Mouse (Mus musculus) CH12.LX (cell line): ENCODE measurements around the gene 4933428G20Rik. TPM values are rescaled to one million over a fixed set of nuclear protein-coding genes. Genes with fewer than 3 reads are reported as not detected.

Experiments
- DNase-seq: peaks from one replicate; pipeline ENCODE4 v3.0.0-alpha.2; 2013; ENCODE audit errors: extremely low read depth
- H3K27ac ChIP-seq: 2 replicates; pipeline ENCODE4 v1.5.1; 2012; ENCODE audit warnings: low read depth, mild to moderate bottlenecking, control low read depth, moderate library complexity; ENCODE audit not compliant: insufficient read depth
- H3K27me3 ChIP-seq: replicated peaks from 2 replicates; pipeline ENCODE3; 2012; ENCODE audit warnings: inconsistent platforms
- H3K36me3 ChIP-seq, 2 experiments: replicated peaks in 1 of 2; 2 replicates each; pipeline versions ENCODE3 to v1.6.1; 2012; ENCODE audit warnings: inconsistent platforms in 1 of 2, low read length in 1 of 2, mild to moderate bottlenecking in 1 of 2, mixed read lengths in 1 of 2, moderate library complexity in 1 of 2; ENCODE audit not compliant: control insufficient read depth in 1 of 2, insufficient read depth in 1 of 2
- H3K4me1 ChIP-seq, 2 experiments: 2 replicates each; pipeline ENCODE4 v1.6.1; 2012; ENCODE audit warnings: inconsistent platforms in 1 of 2, moderate library complexity in 1 of 2; ENCODE audit not compliant: insufficient read depth in 2 of 2, control insufficient read depth in 1 of 2
- H3K4me2 ChIP-seq: 2 replicates; pipeline ENCODE4 v1.6.1; 2012; ENCODE audit warnings: low read depth, mild to moderate bottlenecking, control low read depth; ENCODE audit not compliant: poor library complexity, insufficient read depth, severe bottlenecking
- H3K4me3 ChIP-seq, 3 experiments: fragments of 150-350 bp in 1 of 3; sonication (generic) in 1 of 3; replicated peaks in 1 of 3; 2 replicates each; pipeline versions ENCODE3 to v1.5.1; 2011 to 2012; ENCODE audit warnings: low read depth in 2 of 3, low read length in 2 of 3, mild to moderate bottlenecking in 2 of 3, moderate library complexity in 2 of 3, control low read depth in 1 of 3, improper control_type of control experiment in 1 of 3, inconsistent platforms in 1 of 3, mixed read lengths in 1 of 3; ENCODE audit not compliant: poor library complexity in 1 of 3
- H3K79me2 ChIP-seq: replicated peaks from 2 replicates; pipeline ENCODE4 v1.6.1; 2012; ENCODE audit warnings: mild to moderate bottlenecking, moderate library complexity; ENCODE audit not compliant: control insufficient read depth, poor library complexity, insufficient read depth, severe bottlenecking; ENCODE audit errors: extremely low read depth
- H3K9ac ChIP-seq: 2 replicates; pipeline ENCODE4 v1.6.1; 2012; ENCODE audit warnings: low read depth, mild to moderate bottlenecking, control low read depth, moderate library complexity; ENCODE audit not compliant: insufficient read depth
- H3K9me3 ChIP-seq: replicated peaks from 2 replicates; pipeline ENCODE3; 2012; ENCODE audit warnings: low read length, inconsistent platforms, mixed read lengths
- CTCF ChIP-seq, 2 experiments: IDR thresholded peaks in 1 of 2; conservative IDR thresholded peaks in 1 of 2; 2 replicates each; pipeline ENCODE4 v1.5.1; 2011 to 2012; ENCODE audit warnings: low read depth in 2 of 2, low read length in 2 of 2, improper control_type of control experiment in 1 of 2, inconsistent platforms in 1 of 2, mild to moderate bottlenecking in 1 of 2, moderate library complexity in 1 of 2
- ELF1 ChIP-seq: IDR thresholded peaks from 2 replicates; pipeline ENCODE4 v1.6.1; 2014; ENCODE audit warnings: low read depth, mild to moderate bottlenecking, inconsistent platforms, low read length, improper control_type of control experiment
- GABPA ChIP-seq: IDR thresholded peaks from 2 replicates; pipeline ENCODE4 v1.6.1; 2012; ENCODE audit warnings: low read depth, low read length, improper control_type of control experiment, inconsistent platforms; ENCODE audit not compliant: insufficient replicate concordance
- HCFC1 ChIP-seq: IDR thresholded peaks from 2 replicates; pipeline ENCODE4 v1.6.1; 2012; ENCODE audit warnings: low read depth, mild to moderate bottlenecking, inconsistent platforms, low read length, improper control_type of control experiment
- JUN ChIP-seq: IDR thresholded peaks from 2 replicates; pipeline ENCODE4 v1.6.1; 2011; ENCODE audit warnings: low read depth, mild to moderate bottlenecking, low read length, improper control_type of control experiment, moderate library complexity; ENCODE audit not compliant: insufficient read depth
- MAFK ChIP-seq: IDR thresholded peaks from 2 replicates; pipeline ENCODE4 v1.6.1; 2011; ENCODE audit warnings: low read length, improper control_type of control experiment; ENCODE audit not compliant: insufficient replicate concordance
- MYC ChIP-seq: IDR thresholded peaks from 2 replicates; pipeline ENCODE4 v1.6.1; 2011; ENCODE audit warnings: low read depth, mild to moderate bottlenecking, improper control_type of control experiment, low read length
- NELFE ChIP-seq: IDR thresholded peaks from 2 replicates; pipeline ENCODE4 v1.6.1; 2011; ENCODE audit warnings: low read depth, low read length, improper control_type of control experiment
- PAX5 ChIP-seq: IDR thresholded peaks from 2 replicates; pipeline ENCODE4 v1.6.1; 2012; ENCODE audit warnings: low read length, inconsistent platforms, mixed read lengths
- POLR2A ChIP-seq: IDR thresholded peaks from 2 replicates; pipeline ENCODE4 v1.6.1; 2011; ENCODE audit warnings: low read depth, mild to moderate bottlenecking, improper control_type of control experiment, low read length
- POLR2AphosphoS2 ChIP-seq: IDR thresholded peaks from 2 replicates; pipeline ENCODE4 v1.6.1; 2011; ENCODE audit warnings: low read depth, low read length, improper control_type of control experiment
- RAD21 ChIP-seq: IDR thresholded peaks from 2 replicates; pipeline ENCODE4 v1.6.1; 2011; ENCODE audit warnings: low read depth, mild to moderate bottlenecking, low read length, improper control_type of control experiment, moderate library complexity
- SIN3A ChIP-seq: IDR thresholded peaks from 2 replicates; pipeline ENCODE4 v1.6.1; 2012; ENCODE audit warnings: low read length, improper control_type of control experiment, inconsistent platforms
- TCF12 ChIP-seq: IDR thresholded peaks from 2 replicates; pipeline ENCODE4 v1.6.1; 2014; ENCODE audit warnings: low read depth, mild to moderate bottlenecking, inconsistent platforms, low read length, improper control_type of control experiment
- ZC3H11A ChIP-seq: IDR thresholded peaks from 2 replicates; pipeline ENCODE4 v1.6.1; 2012; ENCODE audit warnings: low read depth, mild to moderate bottlenecking, inconsistent platforms, low read length, improper control_type of control experiment
- dilution Hi-C: fragments of 300-500 bp; cut with MboI; formaldehyde crosslinking; loops from 2 replicates; pipeline ENCODE4 v1.14.3; 2020; ENCODE audit warnings: low sequenced_read_pairs; ENCODE audit not compliant: extremely low pct_unique_long_range_greater_than_20kb, extremely low pct_ligation_motif_present
- in situ Hi-C: fragments of 300-500 bp; cut with MboI; formaldehyde crosslinking; loops from 3 replicates; pipeline ENCODE4 v1.14.3; 2019; ENCODE audit warnings: low sequenced_read_pairs, low pct_ligation_motif_present, low pct_unique_long_range_greater_than_20kb, mixed read lengths
- polyA plus RNA-seq: library from polyadenylated mRNA; unstranded; fragments of >175 nt; gene quantifications from 2 replicates; pipeline ENCODE4 v1.2.1, GENCODE M21; 2012; ENCODE audit warnings: low read depth; ENCODE audit not compliant: insufficient read length
- total RNA-seq, 2 experiments: library from RNA; depleted of rRNA; stranded (reverse); fragments of 300-350 nt in 1 of 2; fragments of >200 nt in 1 of 2; gene quantifications; 2 replicates each; pipeline ENCODE4 v1.2.3; 2012 to 2014

4933428G20Rik gene
- total and polyA plus RNA-seq, 3 experiments = 0.17 to 0.50 TPM; not detected in 1

GRCm38 (mm10) chr11:97521741-97522474 lies 21.8 kb upstream of the 4933428G20Rik start:
- Histone ChIP-seq H3K79me2 (no peaks in the 10 kb centered on the region), H3K9ac (no peak overlapping the region), H3K4me3 (no peak overlapping the region), H3K4me1 (no peaks in the 10 kb centered on the region), H3K9me3 (no peaks in the 10 kb centered on the region), H3K27me3 (peaks cover 98% of the 10 kb centered on the region), H3K4me2 (no peak overlapping the region), H3K36me3 (no peaks in the 10 kb centered on the region), H3K27ac (no peak overlapping the region)
- in situ Hi-C loops (no loop called here), dilution Hi-C loops (no loop called here)
- no peak for TF ChIP-seq GABPA
- DNase-seq = no peak

GRCm38 (mm10) chr11:97520541-97520940 lies 20.4 kb upstream of the 4933428G20Rik start:
- Histone ChIP-seq H3K36me3 (no peaks in the 10 kb centered on the region), H3K27ac (no peak overlapping the region), H3K9ac (no peak overlapping the region), H3K9me3 (no peaks in the 10 kb centered on the region), H3K79me2 (no peaks in the 10 kb centered on the region), H3K4me1 (no peaks in the 10 kb centered on the region)
- TF ChIP-seq SIN3A (no peak), PAX5 (no peak), MAFK (no peak), NELFE (no peak), ZC3H11A (no peak), JUN (no peak), POLR2A (no peak), TCF12 (no peak), RAD21 (no peak), CTCF (conservative IDR thresholded peaks at IDR 0.05 in 1 of 2, IDR thresholded peaks at IDR 0.05 in 1 of 2; ENCODE audit: low read depth in 2 of 2, low read length in 2 of 2) (no peak), GABPA (no peak), POLR2AphosphoS2 (no peak), ELF1 (no peak), MYC (no peak)
- TF ChIP-seq, all 38 proteins: peak for 0
- in situ Hi-C loops = no loop called here
- Histone ChIP-seq H3K4me2 (no peak overlapping the region), H3K4me3 (no peak overlapping the region), H3K27me3 (peaks cover 95% of the 10 kb centered on the region)
- dilution Hi-C loops = no loop called here
- DNase-seq = no peak

GRCm38 (mm10) chr11:97513066-97513465 lies 12.9 kb upstream of the 4933428G20Rik start:
- Histone ChIP-seq H3K9ac (no peak overlapping the region), H3K36me3 (no peaks in the 10 kb centered on the region), H3K9me3 (peaks cover 5% of the 10 kb centered on the region), H3K79me2 (no peaks in the 10 kb centered on the region), H3K27ac (no peak overlapping the region), H3K4me1 (peaks cover 23 to 40% of the 10 kb centered on the region in 2 experiments), H3K27me3 (peaks cover 44% of the 10 kb centered on the region), H3K4me3 (no peak overlapping the region), H3K4me2 (no peak overlapping the region)
- dilution Hi-C loops (no loop called here), in situ Hi-C loops (no loop called here)
- no peak for TF ChIP-seq HCFC1
- no peak for DNase-seq
